Comparison of ENCODE assay signal across 8 mouse cellular contexts in genomic region chr8:104049181-104049580, GRCm38 (mm10).
"Had no signal": no experiment of that assay in that cellular context is flagged by ENCODE, and none has a peak within 500 bp of the region (broad histone marks: within the 10 kb centered on the region; RNA-seq: fewer than 3 reads in every experiment).

No protein-coding gene starts in this region.

- DNase-seq: kidney, adult 18-20 months; kidney, adult 9 months; kidney, postnatal 14 days; kidney, postnatal 4 days; left cerebral cortex, postnatal 4 days; liver, postnatal 0 days; lung, embryonic 14.5 days; thymus, postnatal 25 days had no signal
